Comparison of ENCODE assay signal across 17 mouse cellular contexts in the genomic region with DNA sequence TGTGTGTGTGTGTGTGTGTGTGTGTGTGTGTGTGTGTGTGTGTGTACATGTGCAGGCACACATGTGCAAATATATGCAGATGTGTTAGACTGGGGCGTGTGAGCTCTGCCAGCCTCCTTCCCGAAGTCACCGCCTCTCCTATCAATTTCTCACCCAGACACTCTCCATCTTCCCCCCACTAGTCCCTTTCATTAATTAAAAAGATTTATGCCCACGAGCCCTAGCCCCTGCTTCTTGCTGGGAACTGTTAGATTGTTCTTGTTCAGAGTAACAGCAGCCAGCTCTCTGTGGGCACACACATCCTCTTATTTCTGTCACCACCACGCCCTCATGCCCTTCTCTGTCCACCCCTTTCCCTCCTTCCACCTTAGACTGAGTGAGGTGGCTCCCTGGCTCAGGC. TPM values are rescaled to one million over a fixed set of nuclear protein-coding genes. Genes with fewer than 3 reads are reported as not detected.
A peak's percentile ranks its signal among the peaks of the same experiment; 100 is the strongest.
DNase-seq lines count a peak whose midpoint lies in the region; ATAC-seq and TF ChIP-seq lines count a peak whose summit lies in the region.
"Had no signal": no experiment of that assay in that cellular context is flagged by ENCODE, and none has a peak within 500 bp of the region (broad histone marks: within the 10 kb centered on the region; RNA-seq: fewer than 3 reads in every experiment).

No protein-coding gene starts in this region.

- ATAC-seq in kidney, embryonic 15.5 days (replicated peaks; ENCODE audit: low FRiP score), result no peak; the same call in 1 of the 2 replicates
- ATAC-seq in hindbrain, embryonic 13.5 days (ENCODE audit: low FRiP score), result no peak
- ATAC-seq in midbrain, postnatal 0 days (ENCODE audit: low FRiP score), result no peak

- no peak for TF ChIP-seq POLR2A in kidney, adult 2 months (IDR thresholded peaks at IDR 0.05; ENCODE audit: low read depth, low read length)

- DNase-seq in kidney, adult 2 months, result no peak
- DNase-seq in embryo, embryonic 11 days, result peak; percentile 42
- DNase-seq in midbrain, postnatal 0 days (ENCODE audit: low spot score), result no peak
- DNase-seq in lung, adult 18-20 months, result no peak
- no peak for DNase-seq in adrenal gland, postnatal 36 days
- no peak for DNase-seq in B cell, adult 2 months
- DNase-seq: adrenal gland, adult 2 months; gastrocnemius, postnatal 25 days; heart, postnatal 4 days; kidney, adult 11 months; lung, embryonic 14.5 days had no signal

- TF ChIP-seq CTCF in kidney, adult 2 months (conservative IDR thresholded peaks at IDR 0.05; ENCODE audit: insufficient read depth, insufficient read length, low read depth, low read length), result no peak
- TF ChIP-seq CTCF in midbrain, postnatal 0 days (IDR thresholded peaks at IDR 0.05), result no peak

- H3K4me2 ChIP-seq in kidney, embryonic 15.5 days, result 0 out of 2 replicates have a peak overlapping the region, but pooled peaks have one; percentile 2
- peak overlapping the region; percentile 70 for H3K4me2 ChIP-seq in hindbrain, embryonic 13.5 days
- H3K4me2 ChIP-seq in midbrain, postnatal 0 days (ENCODE audit: low read depth, low read length, poor library complexity, severe bottlenecking), result no peak overlapping the region
- H3K4me2 ChIP-seq: heart, embryonic 12.5 days; limb, embryonic 15.5 days; lung, embryonic 14.5 days had no signal

- H3K9ac ChIP-seq in kidney, embryonic 15.5 days, result no peak overlapping the region
- H3K9ac ChIP-seq in hindbrain, embryonic 13.5 days, result peak overlapping the region; percentile 93
- peak overlapping the region; percentile 33; the same call in 1 of the 2 replicates for H3K9ac ChIP-seq in midbrain, postnatal 0 days (replicated peaks; ENCODE audit: low read length, poor library complexity, severe bottlenecking)
- H3K9ac ChIP-seq: heart, embryonic 12.5 days; limb, embryonic 15.5 days; lung, embryonic 14.5 days had no signal

- 9% methylated on average over 5 of the region's 5 CpGs for WGBS in kidney, embryonic 15.5 days
- WGBS in kidney, adult 2 months, result 22% methylated on average over 5 of the region's 5 CpGs
- 21% methylated on average over 5 of the region's 5 CpGs for WGBS in hindbrain, embryonic 13.5 days
- WGBS in midbrain, postnatal 0 days, result 42% methylated on average over 5 of the region's 5 CpGs

- peak overlapping the region; percentile 3; the same call in 1 of the 2 replicates for H3K27ac ChIP-seq in kidney, embryonic 15.5 days
- no peak overlapping the region for H3K27ac ChIP-seq in kidney, adult 2 months (ENCODE audit: insufficient read depth, low read depth, low read length)
- peak overlapping the region; percentile 93 for H3K27ac ChIP-seq in hindbrain, embryonic 13.5 days
- H3K27ac ChIP-seq in midbrain, postnatal 0 days (ENCODE audit: low read depth, low read length), result no peak overlapping the region
- H3K27ac ChIP-seq: limb, embryonic 15.5 days had no signal

- peaks cover 5% of the 10 kb centered on the region; the same call in 1 of the 2 replicates for H3K27me3 ChIP-seq in kidney, embryonic 15.5 days
- H3K27me3 ChIP-seq in kidney, adult 2 months (replicated peaks; ENCODE audit: control insufficient read depth, insufficient read depth, low read length), result no peaks in the 10 kb centered on the region
- no peaks in the 10 kb centered on the region for H3K27me3 ChIP-seq in hindbrain, embryonic 13.5 days
- no peaks in the 10 kb centered on the region for H3K27me3 ChIP-seq in midbrain, postnatal 0 days (ENCODE audit: insufficient read depth, low read length)

- peaks cover 44% of the 10 kb centered on the region for H3K4me1 ChIP-seq in kidney, embryonic 15.5 days
- no peaks in the 10 kb centered on the region for H3K4me1 ChIP-seq in kidney, adult 2 months (ENCODE audit: control insufficient read depth, insufficient read depth, low read length)
- peaks cover 52% of the 10 kb centered on the region for H3K4me1 ChIP-seq in hindbrain, embryonic 13.5 days (replicated peaks)
- peaks cover 7% of the 10 kb centered on the region; the same call in 1 of the 2 replicates for H3K4me1 ChIP-seq in midbrain, postnatal 0 days (ENCODE audit: insufficient read depth, low read length)

- H3K4me3 ChIP-seq in kidney, embryonic 15.5 days (replicated peaks), result no peak overlapping the region
- H3K4me3 ChIP-seq in kidney, adult 2 months (ENCODE audit: insufficient read depth, low read depth, low read length), result no peak overlapping the region
- H3K4me3 ChIP-seq in hindbrain, embryonic 13.5 days, result no peak overlapping the region
- H3K4me3 ChIP-seq in midbrain, postnatal 0 days (ENCODE audit: low read depth, low read length), result no peak overlapping the region
- H3K4me3 ChIP-seq: heart, embryonic 12.5 days; limb, embryonic 15.5 days had no signal

- H3K36me3 ChIP-seq in kidney, embryonic 15.5 days, result no peaks in the 10 kb centered on the region
- no peaks in the 10 kb centered on the region for H3K36me3 ChIP-seq in kidney, adult 2 months (ENCODE audit: control insufficient read depth, insufficient read depth, low read length)
- H3K36me3 ChIP-seq in hindbrain, embryonic 13.5 days, result peaks cover 12% of the 10 kb centered on the region
- peaks cover 6% of the 10 kb centered on the region; the same call in 1 of the 2 replicates for H3K36me3 ChIP-seq in midbrain, postnatal 0 days (ENCODE audit: insufficient read depth, low read length)
- H3K36me3 ChIP-seq: G1E; heart, embryonic 12.5 days; limb, embryonic 15.5 days had no signal

- no peaks in the 10 kb centered on the region for H3K9me3 ChIP-seq in kidney, embryonic 15.5 days (replicated peaks)
- H3K9me3 ChIP-seq in hindbrain, embryonic 13.5 days, result no peaks in the 10 kb centered on the region
- no peaks in the 10 kb centered on the region for H3K9me3 ChIP-seq in midbrain, postnatal 0 days (ENCODE audit: low read length)
- H3K9me3 ChIP-seq: G1E; limb, embryonic 15.5 days had no signal

RNA-seq across cellular contexts. Expression of a gene that starts 1.7 kb away (rescaled TPM):
- 22.5 and 28.9 TPM in 2 replicates for polyA plus RNA-seq in kidney, embryonic 15.5 days (2015; fragmentation: Nextera tagmentation; extraction: Ambion mirVana)
- 3.8 and 6.6 TPM in 2 replicates for polyA plus RNA-seq in kidney, adult 2 months (2012; rRNA removed)
- 147 and 160 TPM in 2 replicates for polyA plus RNA-seq in hindbrain, embryonic 13.5 days (2015; fragmentation: Nextera tagmentation; extraction: Ambion mirVana)
- total RNA-seq in midbrain, postnatal 0 days (2014; rRNA removed), result 93.8 and 111 TPM in 2 replicates
- 106 TPM in 2 replicates for polyA plus RNA-seq in midbrain, postnatal 0 days (2015; fragmentation: Nextera tagmentation; extraction: Ambion mirVana)
- total RNA-seq in adrenal gland, postnatal 36 days (2021), result 10 to 100 TPM; 11.6 to 14.0 TPM
- total RNA-seq: common myeloid progenitor, adult 5-6 weeks had no signal

RNA-seq across cellular contexts. Expression of a gene that starts 43.5 kb away (rescaled TPM):
- 0.09 and 0.19 TPM in 2 replicates for polyA plus RNA-seq in kidney, embryonic 15.5 days (2015; fragmentation: Nextera tagmentation; extraction: Ambion mirVana)
- polyA plus RNA-seq in kidney, adult 2 months (2012; rRNA removed), result 0.33 and 0.38 TPM in 2 replicates
- 0.96 and 1.1 TPM in 2 replicates for polyA plus RNA-seq in hindbrain, embryonic 13.5 days (2015; fragmentation: Nextera tagmentation; extraction: Ambion mirVana)
- 64.2 and 76.0 TPM in 2 replicates for total RNA-seq in midbrain, postnatal 0 days (2014; rRNA removed)
- 0.96 and 1.1 TPM in 2 replicates for polyA plus RNA-seq in midbrain, postnatal 0 days (2015; fragmentation: Nextera tagmentation; extraction: Ambion mirVana)
- total RNA-seq in adrenal gland, postnatal 36 days (2021), result 1 to 10 TPM; 1.7 to 2.6 TPM

RNA-seq across cellular contexts. Expression of a gene that starts 48.7 kb away (rescaled TPM):
- polyA plus RNA-seq in kidney, embryonic 15.5 days (2015; fragmentation: Nextera tagmentation; extraction: Ambion mirVana), result 14.1 and 18.2 TPM in 2 replicates
- polyA plus RNA-seq in kidney, adult 2 months (2012; rRNA removed), result 22.7 and 28.9 TPM in 2 replicates
- polyA plus RNA-seq in hindbrain, embryonic 13.5 days (2015; fragmentation: Nextera tagmentation; extraction: Ambion mirVana), result 13.5 and 13.8 TPM in 2 replicates
- 18.3 and 21.7 TPM in 2 replicates for total RNA-seq in midbrain, postnatal 0 days (2014; rRNA removed)
- polyA plus RNA-seq in midbrain, postnatal 0 days (2015; fragmentation: Nextera tagmentation; extraction: Ambion mirVana), result 9.3 and 10.3 TPM in 2 replicates
- total RNA-seq in adrenal gland, postnatal 36 days (2021), result 10 to 100 TPM; 11.8 to 14.2 TPM

RNA-seq across cellular contexts. Expression of a gene that starts 53.5 kb away (rescaled TPM):
- 30.0 and 37.5 TPM in 2 replicates for polyA plus RNA-seq in kidney, embryonic 15.5 days (2015; fragmentation: Nextera tagmentation; extraction: Ambion mirVana)
- polyA plus RNA-seq in kidney, adult 2 months (2012; rRNA removed), result 28.7 and 32.5 TPM in 2 replicates
- 37.3 and 42.2 TPM in 2 replicates for polyA plus RNA-seq in hindbrain, embryonic 13.5 days (2015; fragmentation: Nextera tagmentation; extraction: Ambion mirVana)
- total RNA-seq in midbrain, postnatal 0 days (2014; rRNA removed), result 42.5 and 44.1 TPM in 2 replicates
- 35.9 and 36.7 TPM in 2 replicates for polyA plus RNA-seq in midbrain, postnatal 0 days (2015; fragmentation: Nextera tagmentation; extraction: Ambion mirVana)
- 10 to 100 TPM; 20.0 to 22.6 TPM for total RNA-seq in adrenal gland, postnatal 36 days (2021)

Comparison
In these comparisons a context has a peak if more than half of its experiments do, and no peak if none do; other contexts are left out.
1. H3K27ac ChIP-seq: peak in kidney, embryonic 15.5 days (single experiment) and hindbrain, embryonic 13.5 days (single experiment); none in kidney, adult 2 months (single experiment) and midbrain, postnatal 0 days (single experiment).